Mouse (Mus musculus) forebrain, embryonic 14.5 days (tissue): ENCODE results near the gene Ext2. TPM values are rescaled to one million over a fixed set of nuclear protein-coding genes. Genes with fewer than 3 reads are reported as not detected.

Experiments
- ATAC-seq: fragments of 200-750 bp; cut with Nextera tagmentation; 2 replicates; pipeline ENCODE4 v1.8.0; 2017; ENCODE audit warnings: mild to moderate bottlenecking, moderate library complexity
- DNase-seq: peaks from one replicate; pipeline ENCODE4 v3.0.0-alpha.2; 2015; ENCODE audit warnings: low spot score
- H3K27ac ChIP-seq: fragments of 300-500 bp; sonication (generic); 2 replicates; pipeline ENCODE4 v1.5.1; 2014; ENCODE audit warnings: low read depth, mild to moderate bottlenecking, control low read depth, low read length, moderate library complexity
- H3K27me3 ChIP-seq: fragments of 300-500 bp; sonication (generic); replicated peaks from 2 replicates; pipeline ENCODE4 v1.6.1; 2014; ENCODE audit warnings: low read length, control low read depth, mixed read lengths; ENCODE audit not compliant: control insufficient read depth, insufficient read depth
- H3K36me3 ChIP-seq: fragments of 300-500 bp; sonication (generic); 2 replicates; pipeline ENCODE4 v1.6.1; 2014; ENCODE audit warnings: low read length, control low read depth; ENCODE audit not compliant: control insufficient read depth, insufficient read depth
- H3K4me1 ChIP-seq: fragments of 300-500 bp; sonication (generic); 2 replicates; pipeline ENCODE4 v1.6.1; 2014; ENCODE audit warnings: antibody characterized with exemption, low read length, control low read depth; ENCODE audit not compliant: control insufficient read depth, insufficient read depth
- H3K4me2 ChIP-seq: fragments of 300-500 bp; sonication (generic); 2 replicates; pipeline ENCODE4 v1.6.1; 2014; ENCODE audit warnings: mild to moderate bottlenecking, control low read depth, low read length
- H3K4me3 ChIP-seq: fragments of 300-500 bp; sonication (generic); 2 replicates; pipeline ENCODE4 v1.5.1; 2014; ENCODE audit warnings: low read depth, low read length, control low read depth
- H3K9ac ChIP-seq: fragments of 300-500 bp; sonication (generic); 2 replicates; pipeline ENCODE4 v1.6.1; 2014; ENCODE audit warnings: mild to moderate bottlenecking, low read length, control low read depth, moderate library complexity
- H3K9me3 ChIP-seq: fragments of 300-500 bp; sonication (generic); replicated peaks from 2 replicates; pipeline ENCODE4 v1.6.1; 2016; ENCODE audit warnings: low read length, control low read depth, mixed read lengths; ENCODE audit not compliant: control insufficient read depth
- WGBS: fragments of 180-500 bp; shearing (Covaris S2); extraction: QIAGEN DNeasy Blood & Tissue Kit; methylation state at CpG from one replicate; pipeline ENCODE4 v1.1.7; 2014; 5-methylcytosine and 5-hydroxymethylcytosine counted together
- polyA plus RNA-seq: library from polyadenylated mRNA; unstranded; fragments of >200 nt; fragmentation: Nextera tagmentation; extraction: Ambion mirVana; gene quantifications from 2 replicates; pipeline ENCODE4 v1.2.1, GENCODE M21; 2014

Gene Ext2
- polyA plus RNA-seq, 1 experiment from 2014 or later = 53.1 TPM

GRCm38 (mm10) chr2:93643403-93643780 is 179.0 kb downstream of the Ext2 start:
- H3K36me3 ChIP-seq = no peaks in the 10 kb centered on the region
- no peak overlapping the region for H3K27ac ChIP-seq
- no peaks in the 10 kb centered on the region for H3K9me3 ChIP-seq
- H3K9ac ChIP-seq = peak overlapping the region; percentile 51; the same call in 1 of the 2 replicates
- peaks cover 92% of the 10 kb centered on the region for H3K27me3 ChIP-seq
- no peaks in the 10 kb centered on the region; the same call in 1 of the 2 replicates for H3K4me1 ChIP-seq
- DNase-seq (no peak), ATAC-seq (no peak)
- peak overlapping the region; percentile 59 for H3K4me2 ChIP-seq
- under 1% methylated on average over 28 of the region's 28 CpGs for WGBS
- peak overlapping the region; percentile 33 for H3K4me3 ChIP-seq

- Histone ChIP-seq H3K27ac (no peak overlapping the region), H3K36me3 (no peaks in the 10 kb centered on the region), H3K9me3 (no peaks in the 10 kb centered on the region), H3K4me2 (no peak overlapping the region), H3K9ac (no peak overlapping the region), H3K27me3 (peaks cover 21% of the 10 kb centered on the region), H3K4me3 (no peak overlapping the region), H3K4me1 (no peaks in the 10 kb centered on the region)
- DNase-seq (no peak), ATAC-seq (no peak)
- 90% methylated on average over 4 of the region's 4 CpGs for WGBS
Observed at GRCm38 (mm10) chr2:93634609-93635008, 187.8 kb downstream of the Ext2 start.

GRCm38 (mm10) chr2:93624665-93625408 is 197.5 kb downstream of the Ext2 start:
- H3K9ac ChIP-seq = no peak overlapping the region
- no peak overlapping the region for H3K4me2 ChIP-seq
- no peaks in the 10 kb centered on the region for H3K9me3 ChIP-seq
- H3K4me1 ChIP-seq = no peaks in the 10 kb centered on the region
- WGBS = 86% methylated on average over 13 of the region's 13 CpGs
- no peak overlapping the region for H3K4me3 ChIP-seq
- DNase-seq = no peak
- no peaks in the 10 kb centered on the region for H3K36me3 ChIP-seq
- no peak for ATAC-seq
- H3K27ac ChIP-seq = no peak overlapping the region
- H3K27me3 ChIP-seq = no peaks in the 10 kb centered on the region

- 50% methylated on average over 5 of the region's 5 CpGs for WGBS
- ATAC-seq (no peak), DNase-seq (no peak)
- no peaks in the 10 kb centered on the region for H3K36me3 ChIP-seq
- no peaks in the 10 kb centered on the region for H3K27me3 ChIP-seq
- no peak overlapping the region for H3K9ac ChIP-seq
- no peak overlapping the region for H3K27ac ChIP-seq
- no peak overlapping the region for H3K4me2 ChIP-seq
- no peaks in the 10 kb centered on the region for H3K9me3 ChIP-seq
- no peak overlapping the region for H3K4me3 ChIP-seq
- no peaks in the 10 kb centered on the region; the same call in 1 of the 2 replicates for H3K4me1 ChIP-seq
Observed at GRCm38 (mm10) chr2:93619208-93619849, 203.0 kb downstream of the Ext2 start.

- no peaks in the 10 kb centered on the region for H3K9me3 ChIP-seq
- no peak overlapping the region for H3K4me2 ChIP-seq
- no peak overlapping the region for H3K27ac ChIP-seq
- no peaks in the 10 kb centered on the region for H3K27me3 ChIP-seq
- DNase-seq (no peak), ATAC-seq (no peak)
- no peaks in the 10 kb centered on the region; the same call in 1 of the 2 replicates for H3K4me1 ChIP-seq
- WGBS = 21% methylated on average over 19 of the region's 19 CpGs
- H3K9ac ChIP-seq = no peak overlapping the region
- H3K36me3 ChIP-seq = no peaks in the 10 kb centered on the region
- H3K4me3 ChIP-seq = no peak overlapping the region
Observed at GRCm38 (mm10) chr2:93618447-93619199, 203.7 kb downstream of the Ext2 start.

GRCm38 (mm10) chr2:93615845-93616689 is 206.3 kb downstream of the Ext2 start:
- no peaks in the 10 kb centered on the region for H3K9me3 ChIP-seq
- H3K27ac ChIP-seq = no peak overlapping the region
- no peaks in the 10 kb centered on the region; the same call in 1 of the 2 replicates for H3K4me1 ChIP-seq
- H3K4me2 ChIP-seq = no peak overlapping the region
- no peaks in the 10 kb centered on the region for H3K36me3 ChIP-seq
- DNase-seq = no peak
- no peak overlapping the region for H3K9ac ChIP-seq
- 82% methylated on average over 27 of the region's 27 CpGs for WGBS
- H3K4me3 ChIP-seq = no peak overlapping the region
- no peaks in the 10 kb centered on the region for H3K27me3 ChIP-seq
- no peak for ATAC-seq

- WGBS = 91% methylated on average over 7 of the region's 7 CpGs
Observed at GRCm38 (mm10) chr2:93613020-93613419, 209.3 kb downstream of the Ext2 start.

More at GRCm38 (mm10) chr2:93613020-93613419, 209.3 kb downstream of the Ext2 start:
- DNase-seq (no peak), ATAC-seq (no peak)
- Histone ChIP-seq H3K9me3 (no peaks in the 10 kb centered on the region), H3K4me3 (no peak overlapping the region), H3K4me1 (no peaks in the 10 kb centered on the region), H3K27ac (no peak overlapping the region), H3K4me2 (no peak overlapping the region), H3K27me3 (no peaks in the 10 kb centered on the region), H3K9ac (no peak overlapping the region), H3K36me3 (no peaks in the 10 kb centered on the region)
